Mouse (Mus musculus): ENCODE measurements at regions not wholly inside any gene's neighbourhood (a gene's known extent, or its start where the extent isn't known, plus 50 kb on each side); places are given as distances from the start of the nearest gene placed in this dataset.

- no peak overlapping the region for H3K27ac ChIP-seq
- H3K9ac ChIP-seq (replicated peaks) = no peak overlapping the region
- 72% methylated on average over 7 of the region's 7 CpGs for WGBS
- H3K4me2 ChIP-seq (replicated peaks) = no peak overlapping the region
- H3K27me3 ChIP-seq = no peaks in the 10 kb centered on the region
- H3K9me3 ChIP-seq = no peaks in the 10 kb centered on the region
- no peak for ATAC-seq
- no peaks in the 10 kb centered on the region for H3K36me3 ChIP-seq
- H3K4me3 ChIP-seq (replicated peaks) = no peak overlapping the region
- no peaks in the 10 kb centered on the region for H3K4me1 ChIP-seq (replicated peaks)
Observed at GRCm38 (mm10) chr13:101464928-101465747, 302.9 kb downstream of the Pik3r1 start.

GRCm38 (mm10) chr13:101456926-101457325 lies 311.1 kb downstream of the Pik3r1 start:
- Histone ChIP-seq H3K4me2 (replicated peaks) (no peak overlapping the region), H3K9me3 (no peaks in the 10 kb centered on the region), H3K4me3 (replicated peaks) (no peak overlapping the region), H3K27ac (no peak overlapping the region), H3K9ac (replicated peaks) (no peak overlapping the region), H3K27me3 (no peaks in the 10 kb centered on the region), H3K4me1 (replicated peaks) (no peaks in the 10 kb centered on the region), H3K36me3 (no peaks in the 10 kb centered on the region)
- 66% methylated on average over 2 of the region's 2 CpGs for WGBS
- no peak for ATAC-seq

GRCm38 (mm10) chr13:101454276-101454675 lies 313.7 kb downstream of the Pik3r1 start:
- H3K4me3 ChIP-seq (replicated peaks) = no peak overlapping the region
- H3K9me3 ChIP-seq = no peaks in the 10 kb centered on the region
- H3K36me3 ChIP-seq = no peaks in the 10 kb centered on the region
- no peak for ATAC-seq
- H3K27me3 ChIP-seq = no peaks in the 10 kb centered on the region
- no peaks in the 10 kb centered on the region for H3K4me1 ChIP-seq (replicated peaks)
- no peak overlapping the region for H3K27ac ChIP-seq
- no peak overlapping the region for H3K9ac ChIP-seq (replicated peaks)
- H3K4me2 ChIP-seq (replicated peaks) = no peak overlapping the region

- 88% methylated on average over 6 of the region's 6 CpGs for WGBS
- Histone ChIP-seq H3K36me3 (no peaks in the 10 kb centered on the region), H3K9me3 (no peaks in the 10 kb centered on the region), H3K9ac (replicated peaks) (no peak overlapping the region), H3K4me1 (replicated peaks) (no peaks in the 10 kb centered on the region), H3K4me2 (replicated peaks) (no peak overlapping the region), H3K27me3 (no peaks in the 10 kb centered on the region), H3K4me3 (replicated peaks) (no peak overlapping the region), H3K27ac (no peak overlapping the region)
- no peak for ATAC-seq
Observed at GRCm38 (mm10) chr13:101450501-101450900, 317.5 kb downstream of the Pik3r1 start.

- no peaks in the 10 kb centered on the region for H3K36me3 ChIP-seq
- H3K9ac ChIP-seq (replicated peaks) = no peak overlapping the region
- no peaks in the 10 kb centered on the region for H3K27me3 ChIP-seq
- H3K4me2 ChIP-seq (replicated peaks) = no peak overlapping the region
- no peaks in the 10 kb centered on the region for H3K9me3 ChIP-seq
- 43% methylated on average over 3 of the region's 3 CpGs for WGBS
- no peak overlapping the region for H3K27ac ChIP-seq
- peaks cover 12% of the 10 kb centered on the region for H3K4me1 ChIP-seq (replicated peaks)
- 0 out of 2 replicates have a peak, but pooled peaks have one; percentile 43 for ATAC-seq
- H3K4me3 ChIP-seq (replicated peaks) = no peak overlapping the region
Observed at GRCm38 (mm10) chr13:101439517-101439916, 328.5 kb downstream of the Pik3r1 start.

GRCm38 (mm10) chr13:101439041-101439440 lies 329.0 kb downstream of the Pik3r1 start:
- Histone ChIP-seq H3K9me3 (no peaks in the 10 kb centered on the region), H3K27me3 (no peaks in the 10 kb centered on the region), H3K4me3 (replicated peaks) (no peak overlapping the region), H3K4me2 (replicated peaks) (no peak overlapping the region), H3K4me1 (replicated peaks) (peaks cover 12% of the 10 kb centered on the region), H3K27ac (no peak overlapping the region), H3K9ac (replicated peaks) (no peak overlapping the region), H3K36me3 (no peaks in the 10 kb centered on the region)
- WGBS = 9% methylated on average over 6 of the region's 6 CpGs
- ATAC-seq = no peak

- 98% methylated on average over 6 of the region's 6 CpGs for WGBS
- no peak overlapping the region for H3K4me3 ChIP-seq (replicated peaks)
- H3K27ac ChIP-seq = no peak overlapping the region
Observed at GRCm38 (mm10) chr13:101433162-101433561, 334.9 kb downstream of the Pik3r1 start.

GRCm38 (mm10) chr13:101427426-101428221 lies 340.4 kb downstream of the Pik3r1 start:
- H3K9me3 ChIP-seq = no peaks in the 10 kb centered on the region
- no peak overlapping the region for H3K9ac ChIP-seq (replicated peaks)
- H3K27ac ChIP-seq = no peak overlapping the region
- 0 out of 2 replicates have a peak, but pooled peaks cover 3% of the 10 kb centered on the region for H3K4me1 ChIP-seq (replicated peaks)
- H3K4me3 ChIP-seq (replicated peaks) = no peak overlapping the region
- no peaks in the 10 kb centered on the region for H3K36me3 ChIP-seq
- no peaks in the 10 kb centered on the region for H3K27me3 ChIP-seq
- ATAC-seq = no peak
- no peak overlapping the region for H3K4me2 ChIP-seq (replicated peaks)
- 84% methylated on average over 12 of the region's 12 CpGs for WGBS

More at GRCm38 (mm10) chr13:101433162-101433561, 334.9 kb downstream of the Pik3r1 start:
- ATAC-seq = no peak
- Histone ChIP-seq H3K9me3 (no peaks in the 10 kb centered on the region), H3K4me1 (replicated peaks) (no peaks in the 10 kb centered on the region), H3K9ac (replicated peaks) (no peak overlapping the region), H3K4me2 (replicated peaks) (no peak overlapping the region), H3K36me3 (no peaks in the 10 kb centered on the region), H3K27me3 (no peaks in the 10 kb centered on the region)

GRCm38 (mm10) chr13:101426461-101426860 lies 341.6 kb downstream of the Pik3r1 start:
- Histone ChIP-seq H3K36me3 (no peaks in the 10 kb centered on the region), H3K4me2 (replicated peaks) (no peak overlapping the region), H3K9me3 (no peaks in the 10 kb centered on the region), H3K4me3 (replicated peaks) (no peak overlapping the region), H3K4me1 (replicated peaks) (0 out of 2 replicates have a peak, but pooled peaks cover 3% of the 10 kb centered on the region), H3K9ac (replicated peaks) (no peak overlapping the region), H3K27ac (no peak overlapping the region), H3K27me3 (no peaks in the 10 kb centered on the region)
- 45% methylated on average over 5 of the region's 5 CpGs for WGBS
- no peak for ATAC-seq

GRCm38 (mm10) chr13:101422082-101422481 lies 345.9 kb downstream of the Pik3r1 start:
- H3K4me2 ChIP-seq (replicated peaks) = no peak overlapping the region
- no peak overlapping the region for H3K27ac ChIP-seq
- ATAC-seq = no peak
- H3K9ac ChIP-seq (replicated peaks) = no peak overlapping the region
- peaks cover 3% of the 10 kb centered on the region; the same call in 1 of the 2 replicates for H3K4me1 ChIP-seq (replicated peaks)
- 97% methylated on average over 3 of the region's 3 CpGs for whole genome bisulfite sequencing
- H3K27me3 ChIP-seq = no peaks in the 10 kb centered on the region; the same call in 1 of the 2 replicates
- no peaks in the 10 kb centered on the region for H3K36me3 ChIP-seq
- H3K9me3 ChIP-seq = no peaks in the 10 kb centered on the region
- no peak overlapping the region for H3K4me3 ChIP-seq (replicated peaks)

GRCm38 (mm10) chr13:101419457-101420025 lies 348.5 kb downstream of the Pik3r1 start:
- no peak overlapping the region for H3K4me3 ChIP-seq (replicated peaks)
- no peaks in the 10 kb centered on the region; the same call in 1 of the 2 replicates for H3K4me1 ChIP-seq (replicated peaks)
- no peak overlapping the region for H3K27ac ChIP-seq
- no peaks in the 10 kb centered on the region; the same call in 1 of the 2 replicates for H3K27me3 ChIP-seq
- H3K4me2 ChIP-seq (replicated peaks) = no peak overlapping the region
- no peaks in the 10 kb centered on the region for H3K36me3 ChIP-seq
- no peaks in the 10 kb centered on the region for H3K9me3 ChIP-seq
- peak; percentile 75; the same call in 1 of the 2 replicates for ATAC-seq
- WGBS = 65% methylated on average over 7 of the region's 7 CpGs
- H3K9ac ChIP-seq (replicated peaks) = no peak overlapping the region

GRCm38 (mm10) chr13:101418272-101418671 lies 349.7 kb downstream of the Pik3r1 start:
- Histone ChIP-seq H3K27ac (no peak overlapping the region), H3K4me3 (replicated peaks) (no peak overlapping the region), H3K36me3 (no peaks in the 10 kb centered on the region), H3K9me3 (no peaks in the 10 kb centered on the region), H3K4me1 (replicated peaks) (no peaks in the 10 kb centered on the region; the same call in 1 of the 2 replicates), H3K9ac (replicated peaks) (no peak overlapping the region), H3K27me3 (no peaks in the 10 kb centered on the region; the same call in 1 of the 2 replicates), H3K4me2 (replicated peaks) (no peak overlapping the region)
- ATAC-seq = no peak
- WGBS = 91% methylated on average over 6 of the region's 6 CpGs
